Comparison of ENCODE assay signal across 8 mouse cellular contexts in the genomic region with DNA sequence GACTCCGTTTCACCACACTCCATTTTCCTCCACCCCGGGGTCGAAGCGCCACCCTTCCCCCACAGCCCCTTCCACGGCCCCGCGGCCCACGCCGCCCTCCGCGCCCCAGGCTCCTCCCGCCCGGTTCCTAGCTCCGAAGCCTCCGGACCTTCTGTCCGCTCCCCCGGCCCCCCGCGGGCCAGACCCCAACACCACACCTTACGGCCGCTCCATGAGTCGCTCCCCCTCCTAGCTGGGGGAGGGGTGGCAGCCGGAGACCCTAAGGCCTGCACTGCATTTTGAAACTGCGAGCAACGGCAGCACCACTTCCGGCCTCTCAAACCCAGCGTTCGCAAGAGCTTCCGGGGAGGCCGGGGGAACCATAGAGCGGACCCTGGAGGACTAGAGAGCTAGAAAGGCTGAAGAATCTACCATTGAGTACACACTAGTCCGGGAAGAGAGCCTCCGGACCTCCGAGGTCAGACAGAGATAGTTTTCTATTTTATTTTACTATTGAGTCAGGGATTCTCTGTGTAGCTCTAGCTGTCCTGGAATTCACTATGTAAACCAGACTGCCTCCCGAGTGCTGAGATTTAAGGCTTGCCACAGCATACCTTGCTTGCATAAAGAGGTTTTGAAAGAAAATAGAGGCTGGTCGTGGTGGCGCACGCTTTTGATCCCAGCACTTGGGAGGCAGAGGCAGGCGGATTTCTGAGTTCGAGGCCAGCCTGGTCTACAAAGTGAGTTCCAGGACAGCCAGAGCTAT. TPM values are rescaled to one million over a fixed set of nuclear protein-coding genes. Genes with fewer than 3 reads are reported as not detected.
A peak's percentile ranks its signal among the peaks of the same experiment; 100 is the strongest.
DNase-seq lines count a peak whose midpoint lies in the region; ATAC-seq lines count a peak whose summit lies in the region.

No protein-coding gene starts in this region.

- peak; percentile 95 for DNase-seq in adipocyte (ENCODE audit: low spot score)
- DNase-seq in embryo, embryonic 10 days (ENCODE audit: low spot score) = peak; percentile 95
- DNase-seq in gastrocnemius, postnatal 14 days = peak; percentile 88
- DNase-seq in left cerebral cortex, postnatal 10 days (ENCODE audit: extremely low spot score in 1 of 2, low spot score in 2 of 2) = peak; percentile 90 to 91
- peak; percentile 87 for DNase-seq in right cerebral cortex, postnatal 25 days
- peak; percentile 83 to 85 for DNase-seq in urinary bladder, postnatal 4 days (ENCODE audit: low spot score in 2 of 2)

- intact Hi-C loops in gastrocnemius, postnatal 14 days (cut with DNase I; ENCODE audit: low total_unique reads) = no loop called here
- intact Hi-C loops in left cerebral cortex, postnatal 10 days (cut with DNase I) = no loop called here

- peak; percentile 92 for ATAC-seq in inflammation-experienced regulatory T-cells, adult 6 months
- peak; percentile 96 for ATAC-seq in megakaryocyte-erythroid progenitor cell, adult 5-6 weeks (replicated peaks; ENCODE audit: low FRiP score, low TSS enrichment, poor library complexity, severe bottlenecking)

RNA-seq across cellular contexts. Expression of a gene that starts 5.1 kb away (rescaled TPM):
- 10 to 100 TPM; 23.0 to 33.2 TPM for total RNA-seq in gastrocnemius, postnatal 14 days (2021)
- polyA plus RNA-seq in inflammation-experienced regulatory T-cells, adult 6 months (2017; shearing (Covaris generic)) = 100 to 1,000 TPM in 1 of 3 experiments, 10 to 100 TPM in 2; 94.1 to 139 (median 98.6) TPM
- 10 to 100 TPM; 78.7 to 82.2 TPM for total RNA-seq in left cerebral cortex, postnatal 10 days (2021)
- 126 and 190 TPM in 2 replicates for total RNA-seq in megakaryocyte-erythroid progenitor cell, adult 5-6 weeks (2014; fragmentation: Nextera tagmentation)
- total RNA-seq in megakaryocyte-erythroid progenitor cell, adult 5-6 weeks (2017) = 110 and 145 TPM in 2 replicates

RNA-seq across cellular contexts. Expression of a gene that starts 20.2 kb away (rescaled TPM):
- total RNA-seq in gastrocnemius, postnatal 14 days (2021) = 10 to 100 TPM; 12.2 to 21.6 TPM
- under 1 TPM; 0.36 to 0.67 (median 0.61) TPM for polyA plus RNA-seq in inflammation-experienced regulatory T-cells, adult 6 months (2017; shearing (Covaris generic))
- 10 to 100 TPM; 27.3 to 28.6 TPM for total RNA-seq in left cerebral cortex, postnatal 10 days (2021)
- 3.5 and 4.0 TPM in 2 replicates for total RNA-seq in megakaryocyte-erythroid progenitor cell, adult 5-6 weeks (2014; fragmentation: Nextera tagmentation)
- total RNA-seq in megakaryocyte-erythroid progenitor cell, adult 5-6 weeks (2017) = 0.33 and 0.88 TPM in 2 replicates

Comparison
In these comparisons a context has a peak if more than half of its experiments do, and no peak if none do; other contexts are left out.
1. Peak in every context shown above with its lines: DNase-seq and ATAC-seq.